Comparison of ENCODE assay signal across 7 mouse cellular contexts in the genomic region with DNA sequence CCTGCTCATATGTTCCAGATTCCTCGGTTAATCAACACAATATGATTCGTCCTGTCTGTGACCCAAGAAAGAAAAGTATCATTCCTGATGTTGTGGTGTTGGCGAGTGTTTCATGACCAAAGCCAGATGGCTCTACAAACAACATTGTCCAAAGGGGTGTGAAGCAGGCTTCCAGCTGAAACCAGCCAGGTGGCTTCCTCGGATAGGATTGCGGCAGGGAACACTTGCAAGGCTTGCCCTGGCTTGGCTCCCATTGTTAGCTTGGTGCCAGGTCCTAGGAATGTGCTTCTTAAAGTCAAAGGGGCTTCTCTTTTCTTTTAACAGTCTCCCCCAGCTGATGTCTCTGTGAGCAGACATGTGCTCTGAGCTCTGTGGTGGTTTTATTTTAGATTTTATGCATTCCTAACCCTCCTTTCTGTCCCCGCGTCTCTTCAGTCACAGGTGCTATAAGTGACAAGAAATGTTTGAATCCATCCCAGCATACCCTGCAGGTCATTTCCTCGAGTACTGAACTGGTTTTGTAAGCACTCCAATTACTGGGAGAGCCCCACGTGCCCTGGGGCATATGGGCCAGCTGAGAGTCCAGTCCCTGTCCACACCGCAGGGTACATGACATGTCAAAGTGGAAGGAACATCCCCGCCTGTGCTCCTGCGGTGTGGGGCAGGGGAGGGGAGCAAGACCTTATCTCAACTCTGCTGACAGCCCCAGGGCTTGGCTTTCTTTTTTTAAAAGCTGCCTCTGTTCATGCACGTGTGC.
A peak's percentile ranks its signal among the peaks of the same experiment; 100 is the strongest.
DNase-seq lines count a peak whose midpoint lies in the region; ATAC-seq and TF ChIP-seq lines count a peak whose summit lies in the region.

No protein-coding gene starts in this region.

- no peaks in the 10 kb centered on the region for H3K36me3 ChIP-seq in embryonic facial prominence, embryonic 13.5 days
- H3K36me3 ChIP-seq in heart, postnatal 0 days (replicated peaks; ENCODE audit: control insufficient read depth, insufficient read depth, low read length) = no peaks in the 10 kb centered on the region
- no peaks in the 10 kb centered on the region for H3K36me3 ChIP-seq in forebrain, embryonic 14.5 days (ENCODE audit: control insufficient read depth, insufficient read depth, low read length)

- no peak for ATAC-seq in embryonic facial prominence, embryonic 13.5 days (ENCODE audit: insufficient number of reproducible peaks, insufficient read depth, low FRiP score, low TSS enrichment, low read depth)
- ATAC-seq in heart, postnatal 0 days (ENCODE audit: insufficient read depth, low read depth) = peak; percentile 95
- no peak for ATAC-seq in forebrain, embryonic 14.5 days

- TF ChIP-seq CTCF in heart, postnatal 0 days (IDR thresholded peaks at IDR 0.05; ENCODE audit: low read depth) = no peak

- no peak overlapping the region for H3K4me3 ChIP-seq in embryonic facial prominence, embryonic 13.5 days
- H3K4me3 ChIP-seq in heart, postnatal 0 days (ENCODE audit: low read depth, low read length) = no peak overlapping the region
- H3K4me3 ChIP-seq in forebrain, embryonic 14.5 days (ENCODE audit: low read depth, low read length) = no peak overlapping the region

- H3K4me1 ChIP-seq in embryonic facial prominence, embryonic 13.5 days = peaks cover 18% of the 10 kb centered on the region
- H3K4me1 ChIP-seq in heart, postnatal 0 days (ENCODE audit: control insufficient read depth, insufficient read depth) = peaks cover 14% of the 10 kb centered on the region; the same call in 1 of the 2 replicates
- no peaks in the 10 kb centered on the region for H3K4me1 ChIP-seq in forebrain, embryonic 14.5 days (ENCODE audit: control insufficient read depth, insufficient read depth, low read length)

- peak; percentile 26 for DNase-seq in right cerebral cortex, postnatal 14 days
- DNase-seq in right cerebral cortex, adult 2 months (ENCODE audit: low spot score in 2 of 2) = no peak
- DNase-seq in heart, postnatal 0 days (ENCODE audit: low spot score) = peak; percentile 84
- peak; percentile 79 for DNase-seq in lung, postnatal 10 days
- no peak for DNase-seq in forebrain, embryonic 14.5 days (ENCODE audit: low spot score)
- DNase-seq in layer of hippocampus, adult 11-12 months (ENCODE audit: low spot score) = no peak

- peak; percentile 22; the same call in 1 of the 2 replicates for TF ChIP-seq EP300 in heart, postnatal 0 days (IDR thresholded peaks at IDR 0.05; ENCODE audit: low read depth)

- 17% methylated on average over 13 of the region's 13 CpGs for WGBS in embryonic facial prominence, embryonic 13.5 days
- 17% methylated on average over 13 of the region's 13 CpGs for WGBS in heart, postnatal 0 days
- 72% methylated on average over 13 of the region's 13 CpGs for WGBS in forebrain, embryonic 14.5 days

- no peaks in the 10 kb centered on the region for H3K9me3 ChIP-seq in embryonic facial prominence, embryonic 13.5 days
- H3K9me3 ChIP-seq in heart, postnatal 0 days (replicated peaks; ENCODE audit: control insufficient read depth, low read length) = no peaks in the 10 kb centered on the region
- H3K9me3 ChIP-seq in forebrain, embryonic 14.5 days (replicated peaks; ENCODE audit: control insufficient read depth, low read length) = no peaks in the 10 kb centered on the region

- H3K4me2 ChIP-seq in embryonic facial prominence, embryonic 13.5 days = peak overlapping the region; percentile 18
- no peak overlapping the region for H3K4me2 ChIP-seq in heart, postnatal 0 days (ENCODE audit: low read depth, low read length)
- H3K4me2 ChIP-seq in forebrain, embryonic 14.5 days (ENCODE audit: low read length) = no peak overlapping the region

- H3K27ac ChIP-seq in embryonic facial prominence, embryonic 13.5 days = peak overlapping the region; percentile 11; the same call in 1 of the 2 replicates
- H3K27ac ChIP-seq in heart, postnatal 0 days (ENCODE audit: low read depth) = peak overlapping the region; percentile 84
- H3K27ac ChIP-seq in forebrain, embryonic 14.5 days (ENCODE audit: low read depth, low read length) = no peak overlapping the region

- H3K27me3 ChIP-seq in embryonic facial prominence, embryonic 13.5 days = no peaks in the 10 kb centered on the region
- no peaks in the 10 kb centered on the region for H3K27me3 ChIP-seq in heart, postnatal 0 days (ENCODE audit: control insufficient read depth, insufficient read depth, low read length)
- no peaks in the 10 kb centered on the region for H3K27me3 ChIP-seq in forebrain, embryonic 14.5 days (replicated peaks; ENCODE audit: control insufficient read depth, insufficient read depth, low read length)

- H3K9ac ChIP-seq in embryonic facial prominence, embryonic 13.5 days = no peak overlapping the region
- no peak overlapping the region for H3K9ac ChIP-seq in heart, postnatal 0 days (replicated peaks; ENCODE audit: low read depth, low read length)
- no peak overlapping the region for H3K9ac ChIP-seq in forebrain, embryonic 14.5 days (ENCODE audit: low read length)

Comparison
In these comparisons a context has a peak if more than half of its experiments do, and no peak if none do; other contexts are left out.
1. DNase-seq: peak in right cerebral cortex, postnatal 14 days (single experiment), heart, postnatal 0 days (single experiment) and lung, postnatal 10 days (single experiment); none in right cerebral cortex, adult 2 months (0 of 2), forebrain, embryonic 14.5 days (single experiment) and layer of hippocampus, adult 11-12 months (single experiment).